Mouse (Mus musculus) E14TG2a.4 (cell line): Measurements from ENCODE around the gene Rasal3.

Experiments used
- H3K27me3 ChIP-seq: 2 replicates; pipeline ENCODE4 v1.6.1; 2014; ENCODE audit warnings: low read length, control low read depth; ENCODE audit not compliant: insufficient read depth
- H3K36me3 ChIP-seq: 2 replicates; pipeline ENCODE4 v1.6.1; 2014; ENCODE audit warnings: low read length, control low read depth; ENCODE audit not compliant: insufficient read depth
- H3K4me1 ChIP-seq: replicated peaks from 2 replicates; pipeline ENCODE4 v1.6.1; 2014; ENCODE audit warnings: low read depth, low read length, control low read depth
- H3K4me3 ChIP-seq: replicated peaks from 2 replicates; pipeline ENCODE4 v1.5.1; 2014; ENCODE audit warnings: mild to moderate bottlenecking, low read length
- H3K9me3 ChIP-seq: 2 replicates; pipeline ENCODE4 v1.6.1; 2014; ENCODE audit warnings: low read length, control low read depth
- CTCF ChIP-seq: conservative IDR thresholded peaks from 2 replicates; pipeline ENCODE4 v1.5.1; 2014; ENCODE audit warnings: low read length
- NANOG ChIP-seq: IDR thresholded peaks from 2 replicates; pipeline ENCODE4 v1.6.1; 2014; ENCODE audit warnings: borderline replicate concordance, low read length, mixed read lengths
- POU5F1 ChIP-seq: IDR thresholded peaks from 2 replicates; pipeline ENCODE4 v1.6.1; 2014; ENCODE audit warnings: low read length, borderline replicate concordance

Gene Rasal3

DNA sequence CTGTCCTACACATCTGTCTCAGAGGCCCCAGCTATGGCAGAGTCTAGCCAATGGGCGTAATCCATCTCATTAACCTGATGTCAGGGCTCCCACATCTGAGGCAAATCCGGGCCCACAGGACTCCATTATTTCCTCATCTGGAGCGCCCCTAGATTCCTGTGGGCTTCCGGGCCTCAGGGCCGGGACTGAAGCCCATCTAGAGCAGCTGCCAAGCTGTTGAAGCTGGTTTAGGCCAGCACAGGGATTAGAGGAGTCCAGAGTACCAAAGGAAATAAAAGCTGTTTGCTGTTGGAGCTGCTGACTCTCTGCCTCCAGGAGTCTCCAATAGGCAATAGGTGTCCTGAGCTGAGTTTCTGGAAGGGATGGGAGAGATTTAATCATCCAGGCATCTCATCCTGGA, 31.8 kb upstream of the Rasal3 start:
- TF ChIP-seq NANOG: no peak
- TF ChIP-seq POU5F1: no peak
- no peak for TF ChIP-seq CTCF
- Histone ChIP-seq H3K36me3 (no peaks in the 10 kb centered on the region), H3K4me1 (0 out of 2 replicates have a peak, but pooled peaks cover 13% of the 10 kb centered on the region), H3K27me3 (0 out of 2 replicates have a peak, but pooled peaks cover 3% of the 10 kb centered on the region), H3K4me3 (no peak overlapping the region), H3K9me3 (no peaks in the 10 kb centered on the region)

DNA sequence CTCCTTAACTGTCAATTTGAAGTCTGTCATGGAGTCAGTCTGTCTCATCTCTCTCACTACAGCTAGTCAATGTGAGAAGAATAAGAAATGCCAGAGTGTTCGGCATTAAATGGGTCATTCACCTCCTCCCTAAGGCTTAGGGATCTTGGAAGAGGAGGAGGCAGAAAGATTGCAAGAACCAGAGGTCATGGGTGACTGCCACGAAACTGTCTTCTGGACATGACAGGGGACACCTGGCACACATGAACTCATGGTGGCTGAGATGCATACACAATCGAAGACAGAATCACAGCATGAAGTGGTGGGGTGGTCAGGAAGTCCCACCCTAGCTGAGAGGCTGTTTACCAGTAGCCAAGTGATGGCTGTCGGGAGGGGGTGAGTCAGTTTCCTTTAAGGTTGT, 30.9 kb upstream of the Rasal3 start:
- H3K36me3 ChIP-seq: no peaks in the 10 kb centered on the region
- 0 out of 2 replicates have a peak, but pooled peaks cover 13% of the 10 kb centered on the region for H3K4me1 ChIP-seq
- H3K9me3 ChIP-seq: no peaks in the 10 kb centered on the region
- 0 out of 2 replicates have a peak, but pooled peaks cover 3% of the 10 kb centered on the region for H3K27me3 ChIP-seq
- TF ChIP-seq NANOG (no peak), POU5F1 (no peak), CTCF (no peak)
- H3K4me3 ChIP-seq: no peak overlapping the region

DNA sequence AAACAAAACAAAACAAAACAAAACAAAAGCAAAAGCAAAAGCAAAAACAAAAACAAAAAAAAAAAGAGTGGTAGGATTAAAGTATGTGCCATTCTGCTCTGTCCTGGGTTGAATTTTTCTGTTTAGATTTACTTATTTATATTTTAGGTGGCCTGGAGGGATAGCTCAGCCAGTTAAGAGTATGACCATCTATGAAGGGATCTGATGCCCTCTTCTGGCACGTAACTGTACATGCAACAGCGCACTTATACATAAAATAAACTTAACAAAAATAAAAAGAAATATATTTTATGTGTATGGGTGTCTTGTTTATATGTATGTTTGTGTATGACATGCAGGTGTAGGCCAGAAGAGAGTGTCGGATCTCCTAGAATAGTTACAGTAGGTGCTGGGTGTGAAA, 28.6 kb upstream of the Rasal3 start:
- no peaks in the 10 kb centered on the region for H3K36me3 ChIP-seq
- TF ChIP-seq CTCF: peak; percentile 38
- TF ChIP-seq NANOG: no peak
- H3K27me3 ChIP-seq: 0 out of 2 replicates have a peak, but pooled peaks cover 5% of the 10 kb centered on the region
- no peaks in the 10 kb centered on the region for H3K9me3 ChIP-seq
- 0 out of 2 replicates have a peak, but pooled peaks cover 13% of the 10 kb centered on the region for H3K4me1 ChIP-seq
- no peak overlapping the region for H3K4me3 ChIP-seq

DNA sequence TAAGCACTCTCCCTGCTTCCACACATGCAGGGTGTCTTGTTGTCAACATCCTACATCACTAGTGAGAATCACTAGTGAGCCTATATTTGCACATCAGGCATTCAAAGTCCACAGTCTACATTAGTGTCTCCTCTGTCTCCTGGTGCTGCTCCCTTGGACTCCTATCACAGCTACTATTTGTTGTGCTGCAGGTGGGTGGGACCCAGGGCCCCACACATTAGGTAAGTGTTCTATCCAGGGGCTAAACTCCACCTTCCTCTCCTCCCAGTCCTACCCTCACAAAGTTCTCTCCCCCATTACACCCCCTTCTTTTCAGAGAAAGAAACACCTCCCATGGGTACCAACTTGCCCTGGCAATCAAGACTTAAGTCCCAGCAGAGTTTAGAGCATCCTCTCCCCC, 23.2 kb upstream of the Rasal3 start:
- Histone ChIP-seq H3K4me3 (no peak overlapping the region), H3K9me3 (no peaks in the 10 kb centered on the region), H3K27me3 (peaks cover 15% of the 10 kb centered on the region; the same call in 1 of the 2 replicates), H3K4me1 (no peaks in the 10 kb centered on the region), H3K36me3 (no peaks in the 10 kb centered on the region)
- TF ChIP-seq POU5F1: no peak
- TF ChIP-seq NANOG: no peak
- TF ChIP-seq CTCF: no peak

DNA sequence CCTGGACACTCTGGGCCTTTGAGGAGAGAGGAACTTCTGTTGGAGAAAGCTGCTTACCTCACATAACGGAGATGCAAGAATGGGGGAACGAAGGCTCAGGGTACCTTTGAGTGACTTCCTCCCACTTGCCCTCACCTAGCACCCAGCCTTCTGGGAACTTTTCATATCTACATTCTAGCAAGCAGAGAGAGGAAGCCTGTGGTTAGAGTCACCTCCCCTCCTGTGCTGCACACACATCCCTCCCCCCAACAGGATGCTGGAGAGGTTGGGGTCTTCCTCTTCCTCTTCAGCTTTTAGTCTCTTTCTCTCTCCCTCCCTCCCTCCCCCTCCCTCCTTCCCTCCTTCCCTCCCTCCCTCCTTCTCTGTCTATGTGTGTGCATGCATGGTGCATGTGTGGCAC, 20.7 kb upstream of the Rasal3 start, which contains the start of gene Pglyrp2:
Pglyrp2 (minus strand) TSS at position 134 of the 400 bp plus-strand sequence.
- H3K36me3 ChIP-seq: no peaks in the 10 kb centered on the region
- TF ChIP-seq CTCF (no peak), NANOG (no peak), POU5F1 (no peak)
- no peaks in the 10 kb centered on the region for H3K4me1 ChIP-seq
- H3K27me3 ChIP-seq: peaks cover 21% of the 10 kb centered on the region; the same call in 1 of the 2 replicates
- H3K4me3 ChIP-seq: no peak within 1 kb of the TSS
- H3K9me3 ChIP-seq: no peaks in the 10 kb centered on the region

DNA sequence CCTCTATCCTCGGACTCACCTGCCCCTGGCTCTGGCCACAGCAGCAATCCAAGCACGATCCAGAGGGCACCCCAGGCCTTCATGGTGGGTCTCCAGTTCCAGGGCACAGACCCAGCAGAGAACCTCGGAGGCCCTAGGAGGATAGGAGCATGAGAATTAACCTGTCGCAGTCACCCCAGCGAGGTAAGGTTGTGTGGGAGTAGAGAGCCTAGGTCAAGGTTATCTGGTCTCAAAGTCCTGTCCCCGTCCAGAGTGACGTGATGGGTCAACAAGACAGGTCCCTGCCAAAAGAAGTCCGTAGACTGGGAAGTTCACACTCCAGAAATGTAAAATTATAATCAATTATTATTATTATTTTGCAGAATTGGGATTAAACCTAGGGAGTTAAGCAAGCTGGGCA, 17.4 kb upstream of the Rasal3 start:
- Histone ChIP-seq H3K4me1 (peaks cover 12% of the 10 kb centered on the region), H3K36me3 (no peaks in the 10 kb centered on the region), H3K27me3 (peaks cover 39% of the 10 kb centered on the region), H3K9me3 (no peaks in the 10 kb centered on the region), H3K4me3 (no peak overlapping the region)
- TF ChIP-seq CTCF: no peak

DNA sequence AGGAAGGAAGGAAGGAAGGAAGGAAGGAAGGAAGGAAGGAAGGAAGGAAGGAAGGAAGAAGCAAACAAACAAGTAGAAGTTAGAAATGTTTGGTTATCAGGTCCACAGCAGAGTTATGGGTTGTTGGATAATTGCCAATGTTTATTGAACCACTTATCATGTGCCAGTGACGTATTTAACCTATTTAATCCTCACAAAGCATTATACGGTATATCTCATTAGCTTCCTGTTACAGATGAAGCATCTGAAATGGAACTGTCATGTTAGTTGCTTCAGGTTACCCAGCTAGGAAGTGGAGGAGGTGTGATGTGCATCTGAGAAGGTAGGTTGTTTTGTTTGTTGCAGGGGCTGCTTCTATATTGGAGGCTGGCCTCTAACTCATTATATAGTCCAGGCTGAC, 16.6 kb upstream of the Rasal3 start:
- no peaks in the 10 kb centered on the region for H3K36me3 ChIP-seq
- TF ChIP-seq CTCF (no peak), NANOG (no peak), POU5F1 (no peak)
- H3K9me3 ChIP-seq: no peaks in the 10 kb centered on the region
- H3K27me3 ChIP-seq: peaks cover 44% of the 10 kb centered on the region
- peaks cover 18% of the 10 kb centered on the region for H3K4me1 ChIP-seq
- H3K4me3 ChIP-seq: no peak overlapping the region

DNA sequence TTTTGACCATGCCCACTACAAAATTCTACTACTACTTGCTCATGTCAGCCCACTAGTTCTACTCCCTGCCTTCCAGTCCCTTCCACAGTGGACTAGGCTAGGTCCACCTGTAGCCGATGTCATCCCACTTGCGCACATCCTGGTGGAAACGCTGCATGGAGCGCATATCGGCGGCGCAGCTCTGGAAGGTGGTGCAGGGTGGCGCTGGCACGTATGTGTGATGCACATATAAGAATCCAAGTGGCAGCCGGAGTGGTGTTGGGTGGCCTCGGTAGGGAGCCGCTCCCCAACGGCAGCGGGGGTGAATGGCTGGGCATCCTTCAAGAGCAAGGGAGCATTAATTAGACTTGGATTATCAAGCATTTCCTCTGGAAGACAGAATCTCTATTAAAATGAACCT, 13.4 kb upstream of the Rasal3 start:
- peaks cover 49% of the 10 kb centered on the region for H3K27me3 ChIP-seq
- no peak overlapping the region for H3K4me3 ChIP-seq
- TF ChIP-seq POU5F1: no peak
- TF ChIP-seq CTCF: no peak
- no peak for TF ChIP-seq NANOG
- H3K4me1 ChIP-seq: peaks cover 18% of the 10 kb centered on the region
- H3K36me3 ChIP-seq: no peaks in the 10 kb centered on the region
- H3K9me3 ChIP-seq: no peaks in the 10 kb centered on the region

DNA sequence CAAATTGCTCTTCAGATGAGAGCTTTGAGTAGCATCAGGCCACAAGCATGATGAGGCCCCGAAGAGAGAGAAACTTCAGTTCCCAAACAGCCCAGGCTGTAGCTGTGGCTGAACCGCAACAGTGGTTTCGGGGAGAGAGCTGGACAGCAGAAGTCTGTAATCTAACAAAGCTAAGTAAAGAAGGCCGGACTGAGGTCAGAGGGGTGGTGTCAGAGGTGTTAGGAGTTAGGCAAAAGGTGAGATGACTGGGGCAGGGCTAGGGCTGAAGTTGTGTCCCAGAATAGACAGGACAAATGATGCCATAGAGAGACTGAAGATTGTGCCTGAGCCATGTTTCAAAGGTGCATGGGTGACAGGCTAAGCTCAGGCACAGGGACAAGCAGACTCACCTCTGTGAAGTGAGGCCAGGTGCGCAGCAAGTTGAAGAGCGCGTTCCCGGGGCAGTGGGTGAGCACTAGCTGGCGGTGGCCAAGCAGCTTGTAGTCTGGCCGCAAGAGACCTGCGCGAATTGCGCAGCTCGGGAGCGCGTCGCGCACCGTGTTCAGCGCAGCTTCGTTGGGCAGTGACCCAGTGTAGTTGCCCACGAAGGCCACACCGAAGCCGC, 12.1 kb upstream of the Rasal3 start:
- Histone ChIP-seq H3K4me3 (peak overlapping the region; percentile 65), H3K27me3 (peaks cover 49% of the 10 kb centered on the region), H3K4me1 (peaks cover 18% of the 10 kb centered on the region), H3K36me3 (no peaks in the 10 kb centered on the region), H3K9me3 (no peaks in the 10 kb centered on the region)
- TF ChIP-seq NANOG (no peak), POU5F1 (no peak)
